Mouse (Mus musculus): Measurements from ENCODE around the gene Parva.

Gene Parva

GRCm38 (mm10) chr7:112614046-112614790 lies 186.9 kb downstream of the Parva start:
- peak; percentile 39 for DNase-seq

- peak; percentile 89 for DNase-seq
Observed at GRCm38 (mm10) chr7:112614791-112615668, 187.7 kb downstream of the Parva start.

GRCm38 (mm10) chr7:112620322-112621179 lies 193.2 kb downstream of the Parva start:
- peak; percentile 32 for DNase-seq

GRCm38 (mm10) chr7:112627481-112627880 lies 200.2 kb downstream of the Parva start:
- DNase-seq, result no peak

- no peak for DNase-seq
Observed at GRCm38 (mm10) chr7:112634505-112635213, 207.4 kb downstream of the Parva start.

- DNase-seq, result no peak
Observed at GRCm38 (mm10) chr7:112635936-112636335, 208.6 kb downstream of the Parva start.

All from kidney, postnatal 10 days (tissue).